Mouse (Mus musculus) C2C12 (cell line): ENCODE measurements at regions not wholly inside any gene's neighbourhood (a gene's known extent, or its start where the extent isn't known, plus 50 kb on each side); places are given as distances from the start of the nearest gene placed in this dataset.

Experiments
- H3K27me3 ChIP-seq: one replicate; pipeline ENCODE4 v1.6.1; 2011; ENCODE audit not compliant: control insufficient read depth, insufficient read depth, insufficient read length
- H3K36me3 ChIP-seq: one replicate; pipeline ENCODE4 v1.6.1; 2011; ENCODE audit not compliant: control insufficient read depth, insufficient read depth
- H3K4me3 ChIP-seq: one replicate; pipeline ENCODE4 v1.5.1; 2011; ENCODE audit warnings: mild to moderate bottlenecking, control low read depth; ENCODE audit not compliant: poor library complexity, insufficient read depth, severe bottlenecking
- H3K79me2 ChIP-seq: one replicate; pipeline ENCODE4 v1.6.1; 2011; ENCODE audit not compliant: control insufficient read depth, insufficient read depth
- H3K79me3 ChIP-seq: one replicate; pipeline ENCODE4 v1.6.1; 2011; ENCODE audit warnings: low read depth, control low read depth
- H3ac ChIP-seq: one replicate; pipeline ENCODE3; 2011; ENCODE audit warnings: low read depth; ENCODE audit not compliant: control insufficient read depth, insufficient read length
- CEBPB ChIP-seq: IDR thresholded peaks from one replicate; pipeline ENCODE4 v1.6.1; 2011; ENCODE audit warnings: low read depth, mild to moderate bottlenecking, control low read depth, moderate library complexity
- CTCF ChIP-seq: IDR thresholded peaks from one replicate; pipeline ENCODE4 v1.5.1; 2011; ENCODE audit not compliant: control insufficient read depth, insufficient read depth, insufficient read length
- FOSL1 ChIP-seq: IDR thresholded peaks from one replicate; pipeline ENCODE4 v1.8.0; 2011; ENCODE audit warnings: mild to moderate bottlenecking, low read length; ENCODE audit not compliant: poor library complexity, insufficient read depth, severe bottlenecking
- MAX ChIP-seq: IDR thresholded peaks from one replicate; pipeline ENCODE4 v1.6.1; 2011; ENCODE audit warnings: mild to moderate bottlenecking, control low read depth
- MYOD1 ChIP-seq: IDR thresholded peaks from one replicate; pipeline ENCODE4 v1.6.1; 2011; ENCODE audit warnings: low read depth; ENCODE audit not compliant: control insufficient read depth, insufficient read length
- MYOG ChIP-seq: IDR thresholded peaks from one replicate; pipeline ENCODE4 v1.6.1; 2011; ENCODE audit not compliant: control insufficient read depth, insufficient read length; ENCODE audit errors: extremely low read depth
- USF1 ChIP-seq: IDR thresholded peaks from one replicate; pipeline ENCODE4 v1.6.1; 2011; ENCODE audit warnings: low read depth, mild to moderate bottlenecking, control low read depth, moderate library complexity

DNA sequence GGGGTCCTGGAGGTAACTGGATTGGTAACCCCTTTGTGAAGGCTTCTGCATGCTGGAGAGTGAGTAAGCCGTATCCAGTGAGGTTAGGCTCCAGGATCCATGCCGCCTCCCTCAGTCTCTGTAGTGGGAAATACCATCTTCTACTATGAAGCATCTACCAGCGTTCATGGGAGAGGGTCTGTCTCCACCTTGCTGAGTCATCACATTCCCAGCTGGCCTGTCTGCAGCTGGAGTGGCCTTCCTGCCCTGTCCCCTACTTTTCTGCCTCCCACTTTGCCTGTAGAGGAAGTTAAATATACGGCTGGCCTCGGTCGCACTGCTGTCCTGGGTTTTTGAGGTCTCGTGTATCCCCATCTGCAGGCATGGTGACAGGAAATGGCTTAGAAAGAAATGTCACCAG, 78.0 kb upstream of the Sec14l1 start:
- H3K79me2 ChIP-seq = no peaks in the 10 kb centered on the region
- H3K36me3 ChIP-seq = no peaks in the 10 kb centered on the region
- peaks cover 33% of the 10 kb centered on the region for H3K27me3 ChIP-seq
- TF ChIP-seq MYOG = no peak
- no peak for TF ChIP-seq MAX
- no peak for TF ChIP-seq CEBPB
- TF ChIP-seq MYOD1 = no peak
- TF ChIP-seq CTCF = no peak
- TF ChIP-seq FOSL1 = no peak
- TF ChIP-seq USF1 = no peak
- no peak overlapping the region for H3ac ChIP-seq
- H3K4me3 ChIP-seq = no peak overlapping the region
- no peaks in the 10 kb centered on the region for H3K79me3 ChIP-seq

DNA sequence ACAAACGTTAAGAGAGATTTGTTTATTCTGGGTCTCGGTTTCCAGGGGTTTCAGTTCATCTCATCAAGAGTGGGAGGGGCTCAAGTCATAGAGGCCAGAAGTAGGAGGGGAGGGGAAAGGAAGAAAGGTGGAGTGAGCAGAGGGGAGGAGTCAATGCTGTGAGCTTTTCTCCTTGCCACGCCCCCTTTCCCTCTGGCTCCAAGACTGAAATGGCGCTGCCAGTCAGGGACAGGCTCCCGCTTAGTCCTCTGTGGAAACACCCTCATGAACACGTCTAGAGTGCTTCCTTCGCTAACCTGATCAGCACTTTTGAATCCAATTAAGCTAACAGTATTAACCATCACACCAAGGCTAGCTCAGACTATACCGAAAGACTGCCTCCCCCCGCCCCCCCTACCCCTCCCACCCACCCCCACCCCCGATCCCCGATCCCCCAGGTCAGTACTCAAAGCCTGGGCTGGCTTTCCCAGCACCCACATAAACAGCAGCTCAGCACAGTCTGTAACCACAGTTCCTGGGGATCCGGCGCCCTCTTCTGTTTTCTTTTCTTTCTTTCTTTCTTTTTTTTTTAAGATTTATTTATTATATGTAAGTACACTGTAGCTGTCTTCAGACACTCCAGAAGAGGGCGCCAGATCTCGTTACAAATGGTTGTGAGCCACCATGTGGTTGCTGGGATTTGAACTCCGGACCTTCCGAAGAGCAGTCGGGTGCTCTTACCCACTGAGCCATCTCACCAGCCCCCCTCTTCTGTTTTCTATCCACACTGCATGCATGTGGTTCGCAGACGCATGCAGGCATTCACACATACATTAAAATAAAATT, 76.5 kb upstream of the Sec14l1 start:
- H3K4me3 ChIP-seq = peak overlapping the region; percentile 11
- H3K36me3 ChIP-seq = no peaks in the 10 kb centered on the region
- H3K27me3 ChIP-seq = peaks cover 48% of the 10 kb centered on the region
- no peak for TF ChIP-seq CTCF
- no peak for TF ChIP-seq MYOD1
- no peak for TF ChIP-seq CEBPB
- TF ChIP-seq MYOG = no peak
- TF ChIP-seq MAX = no peak
- TF ChIP-seq FOSL1 = no peak
- TF ChIP-seq USF1 = no peak
- H3K79me3 ChIP-seq = no peaks in the 10 kb centered on the region
- H3ac ChIP-seq = no peak overlapping the region
- no peaks in the 10 kb centered on the region for H3K79me2 ChIP-seq

DNA sequence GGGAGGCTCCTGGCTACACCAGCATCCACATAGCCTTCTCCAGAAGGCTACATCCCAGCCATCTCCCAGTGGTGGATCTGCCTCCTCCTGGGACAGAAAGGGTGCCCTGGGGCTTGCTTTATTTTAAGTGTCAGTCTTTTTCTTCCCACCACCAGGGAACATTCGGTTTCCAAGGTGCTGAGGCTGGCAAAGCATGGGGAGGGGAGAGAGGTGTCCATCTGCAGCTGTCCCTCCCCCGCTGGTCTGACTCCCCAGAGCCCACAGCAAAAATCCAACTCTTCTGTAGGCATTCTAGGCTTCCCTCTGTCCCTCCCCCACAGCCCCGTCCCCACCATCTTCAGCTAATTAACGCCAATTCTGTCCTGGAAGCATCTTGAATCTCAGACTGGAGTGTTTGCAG, 74.1 kb upstream of the Sec14l1 start:
- TF ChIP-seq USF1 (no peak), MAX (no peak), MYOG (no peak), CTCF (no peak), MYOD1 (no peak), CEBPB (no peak), FOSL1 (no peak)
- no peak overlapping the region for H3K4me3 ChIP-seq
- no peaks in the 10 kb centered on the region for H3K36me3 ChIP-seq
- no peaks in the 10 kb centered on the region for H3K79me3 ChIP-seq
- H3K27me3 ChIP-seq = peaks cover 52% of the 10 kb centered on the region
- no peak overlapping the region for H3ac ChIP-seq
- no peaks in the 10 kb centered on the region for H3K79me2 ChIP-seq

GRCm38 (mm10) chr11:117042336-117042735, 72.6 kb upstream of the Sec14l1 start:
- Histone ChIP-seq H3K79me2 (no peaks in the 10 kb centered on the region), H3K79me3 (no peaks in the 10 kb centered on the region), H3K27me3 (peaks cover 51% of the 10 kb centered on the region), H3K4me3 (no peak overlapping the region), H3ac (no peak overlapping the region), H3K36me3 (no peaks in the 10 kb centered on the region)
- TF ChIP-seq MAX (no peak), MYOG (no peak), USF1 (no peak), CTCF (no peak), MYOD1 (no peak), CEBPB (no peak), FOSL1 (no peak)

- H3K27me3 ChIP-seq = peaks cover 51% of the 10 kb centered on the region
- H3ac ChIP-seq = no peak overlapping the region
- peak; percentile 56 for TF ChIP-seq CTCF
- no peak for TF ChIP-seq MYOG
- H3K36me3 ChIP-seq = no peaks in the 10 kb centered on the region
- no peak overlapping the region for H3K4me3 ChIP-seq
- H3K79me2 ChIP-seq = no peaks in the 10 kb centered on the region
- H3K79me3 ChIP-seq = no peaks in the 10 kb centered on the region
Observed at GRCm38 (mm10) chr11:117043524-117043923, 71.4 kb upstream of the Sec14l1 start.

GRCm38 (mm10) chr11:117044731-117045130, 70.2 kb upstream of the Sec14l1 start:
- no peak for TF ChIP-seq FOSL1
- no peak for TF ChIP-seq MYOD1
- TF ChIP-seq CEBPB = no peak
- TF ChIP-seq USF1 = no peak
- TF ChIP-seq MYOG = no peak
- Histone ChIP-seq H3ac (no peak overlapping the region), H3K4me3 (no peak overlapping the region), H3K79me2 (no peaks in the 10 kb centered on the region), H3K79me3 (no peaks in the 10 kb centered on the region), H3K36me3 (no peaks in the 10 kb centered on the region), H3K27me3 (peaks cover 45% of the 10 kb centered on the region)
